Mouse (Mus musculus) brain, embryonic 14.5 days (tissue): Measurements from ENCODE around the gene 1700057G04Rik.

ENCODE experiments used
- CTCF ChIP-seq: fragments of 200-500 bp; IDR thresholded peaks from 2 replicates; pipeline ENCODE4 v1.5.1; 2012; ENCODE audit warnings: inconsistent platforms, mild to moderate bottlenecking, moderate library complexity, borderline replicate concordance; ENCODE audit not compliant: insufficient read depth, insufficient read length; ENCODE audit errors: extremely low read depth
- POLR2A ChIP-seq: fragments of 200-500 bp; IDR thresholded peaks from 2 replicates; pipeline ENCODE4 v1.6.1; 2012; ENCODE audit warnings: mild to moderate bottlenecking, inconsistent platforms, borderline replicate concordance; ENCODE audit not compliant: poor library complexity, insufficient read depth, insufficient read length, severe bottlenecking; ENCODE audit errors: extremely low read depth

GRCm38 (mm10) chr9:92273956-92274762 is 35.0 kb upstream of the 1700057G04Rik start:
- TF ChIP-seq POLR2A, result no peak
- TF ChIP-seq CTCF, result no peak
